Mouse (Mus musculus): ENCODE measurements around the gene Ucp3.

Ucp3 gene

DNA sequence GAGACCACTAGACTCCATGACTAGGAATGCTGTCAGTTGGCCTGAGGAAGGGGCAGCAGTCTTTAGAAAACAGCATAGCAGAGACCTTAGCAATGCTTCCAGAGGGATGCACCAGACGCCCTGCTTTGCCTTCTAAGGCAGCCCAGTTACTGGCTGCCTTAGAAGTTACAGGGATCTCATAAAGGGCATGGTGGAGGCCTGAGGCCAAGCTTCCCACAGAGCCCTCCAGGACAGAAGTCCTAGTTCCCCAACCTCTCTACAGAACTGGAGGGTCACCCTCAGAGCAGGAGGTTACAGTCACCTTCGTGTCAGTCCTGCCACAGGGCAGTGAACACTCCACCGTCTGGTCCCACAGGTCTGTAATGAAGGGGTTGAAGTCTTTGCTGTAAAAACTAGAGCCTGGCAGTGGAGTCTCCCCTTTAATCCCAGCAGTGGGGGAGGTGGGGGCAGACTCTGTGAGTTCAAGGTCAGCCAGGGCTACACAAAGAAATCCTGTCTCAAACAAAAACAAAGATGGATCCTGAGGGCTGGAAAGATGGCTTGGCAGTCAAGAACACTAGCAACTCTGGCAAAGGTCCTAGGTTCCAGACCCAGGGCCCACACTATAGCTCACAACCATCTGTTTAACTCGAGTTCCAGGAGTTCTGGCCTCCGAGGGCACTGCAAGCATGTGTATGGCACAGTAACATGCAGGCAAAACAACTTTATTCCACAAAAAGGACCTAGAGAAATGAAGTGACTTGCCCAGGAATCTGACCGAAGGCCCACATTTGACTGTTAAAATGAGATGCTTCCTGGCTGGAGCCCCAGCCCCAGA, 28.4 kb downstream of the Ucp3 start:
- no peak for DNase-seq (ENCODE audit: low spot score in 2 of 2)

DNA sequence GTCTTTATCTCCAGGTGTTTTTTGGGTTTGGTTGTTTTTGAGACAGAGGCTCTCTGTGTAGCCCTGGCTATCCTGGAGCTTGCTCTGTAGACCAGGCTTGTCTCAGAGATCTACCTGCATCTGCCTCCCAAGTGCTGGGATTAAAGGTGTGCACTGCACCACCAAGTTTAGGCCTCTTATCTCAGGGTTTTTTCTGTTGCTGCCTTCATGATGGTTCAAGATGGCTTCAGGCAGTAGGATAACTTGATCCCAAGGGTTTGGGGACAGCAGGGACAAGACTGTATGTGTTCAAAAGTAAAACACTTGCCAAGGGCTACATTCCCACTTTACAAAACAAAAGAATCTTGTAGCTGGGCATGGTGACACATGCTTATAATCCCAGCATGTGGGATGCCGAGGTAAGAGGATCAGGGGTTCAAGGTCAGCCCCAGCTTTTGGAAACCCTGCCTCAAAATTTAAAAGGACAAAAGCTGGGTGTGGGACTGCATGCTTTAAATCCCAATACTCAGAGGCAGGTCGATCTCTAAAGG, 29.1 kb downstream of the Ucp3 start:
- DNase-seq (ENCODE audit: low spot score in 2 of 2), result no peak

DNA sequence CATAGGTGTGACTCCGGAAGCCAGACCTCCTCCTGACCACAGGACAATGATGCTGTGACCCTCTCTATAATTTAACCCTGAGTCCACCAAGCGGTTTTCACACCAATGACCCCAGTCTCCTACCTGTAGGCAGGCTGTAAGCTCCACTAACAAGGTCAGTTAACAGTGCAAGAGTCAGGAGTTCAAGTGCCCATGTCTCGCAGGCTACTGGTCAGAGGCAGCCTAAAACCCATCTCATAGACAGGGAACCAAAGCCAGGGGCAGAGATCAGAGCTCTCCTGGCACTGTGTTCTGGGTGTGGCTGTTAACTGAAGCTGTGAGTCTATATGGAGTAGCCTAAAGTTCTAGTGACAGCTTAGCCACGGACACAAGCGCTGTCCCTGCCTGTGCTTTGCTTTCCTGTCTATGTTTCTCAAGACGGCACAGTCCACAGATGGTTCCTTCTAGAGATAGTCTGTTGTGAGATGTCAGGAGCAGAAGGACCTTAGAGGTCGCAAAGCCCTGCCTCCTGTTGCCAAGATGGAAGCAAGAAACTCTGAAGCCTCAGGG, 29.7 kb downstream of the Ucp3 start:
- no peak for DNase-seq (ENCODE audit: low spot score in 2 of 2)

DNA sequence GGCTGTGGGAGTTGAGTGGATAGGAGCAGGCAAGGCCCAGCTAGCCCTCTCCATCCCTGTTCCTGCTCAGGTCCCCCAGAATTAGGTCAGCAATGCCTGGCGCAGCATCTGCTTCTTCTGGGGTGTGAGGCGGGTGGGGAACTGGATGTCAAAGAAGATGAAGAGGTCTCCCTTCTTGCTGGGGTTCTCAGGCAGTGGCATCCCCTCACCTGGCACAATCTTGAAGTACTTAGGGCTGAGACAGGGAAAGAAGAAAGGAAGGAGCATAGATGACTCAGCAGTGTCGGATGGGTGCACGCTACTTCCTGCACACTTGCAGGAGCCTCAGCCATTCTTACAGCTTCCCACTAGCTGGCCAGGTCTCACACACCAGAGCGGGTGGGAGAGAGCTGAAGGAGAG, 30.3 kb downstream of the Ucp3 start:
- DNase-seq (ENCODE audit: low spot score in 2 of 2), result no peak

DNA sequence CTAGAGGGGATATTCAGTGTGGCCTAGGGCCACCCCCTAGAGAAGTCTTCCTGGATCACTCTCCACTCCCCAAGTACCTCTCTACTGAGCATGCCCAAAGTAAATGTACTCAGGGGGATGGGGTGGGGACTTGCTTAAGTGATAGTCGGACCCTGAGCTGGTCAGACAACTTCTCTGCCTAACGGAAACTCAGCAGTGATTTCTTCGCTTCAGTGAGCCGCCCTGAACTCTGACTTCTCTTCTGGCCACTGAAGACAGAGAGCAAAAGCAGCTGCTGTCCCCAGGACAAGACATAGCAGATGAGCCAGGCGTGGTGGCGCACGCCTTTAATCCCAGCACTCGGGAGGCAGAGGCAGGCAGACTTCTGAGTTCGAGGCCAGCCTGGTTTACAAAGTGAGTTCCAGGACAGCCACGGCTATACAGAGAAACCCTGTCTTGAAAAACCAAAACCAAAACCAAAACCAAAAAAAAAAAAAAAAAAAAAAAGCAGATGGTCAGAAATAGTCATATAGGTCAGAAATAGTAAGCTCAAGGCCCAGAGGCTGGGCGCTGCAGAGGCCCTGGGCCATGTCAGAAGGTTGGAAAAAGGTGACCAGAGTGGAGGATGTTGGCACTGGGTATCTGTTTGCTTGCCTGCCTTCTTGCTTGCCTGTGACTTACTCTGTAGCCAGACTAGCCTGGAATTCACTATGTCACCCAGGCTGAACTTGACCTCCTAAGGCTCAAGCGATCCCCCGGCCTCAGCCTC, 32.1 kb downstream of the Ucp3 start:
- no peak for DNase-seq (ENCODE audit: low spot score in 2 of 2)

DNA sequence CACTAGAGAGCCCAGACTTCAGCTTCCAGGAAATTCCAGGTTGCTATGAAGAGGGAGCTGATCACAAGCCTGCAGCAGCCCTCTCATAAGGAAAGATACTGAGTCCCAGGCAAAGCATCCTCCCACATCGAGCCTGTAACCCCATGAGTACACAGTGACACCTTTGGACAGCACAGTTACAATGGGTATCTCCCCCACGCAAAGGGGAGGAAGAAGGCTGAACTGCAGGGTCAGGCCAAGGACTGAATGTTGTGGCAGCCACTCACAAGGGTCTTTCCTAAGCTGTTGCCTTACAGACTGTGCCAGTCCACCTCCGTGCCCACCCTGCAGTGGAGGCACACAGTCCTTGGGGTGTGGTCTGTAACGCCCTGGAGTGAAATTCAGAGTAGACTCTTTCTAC, 33.7 kb downstream of the Ucp3 start:
- no peak for DNase-seq (ENCODE audit: low spot score in 2 of 2)

DNA sequence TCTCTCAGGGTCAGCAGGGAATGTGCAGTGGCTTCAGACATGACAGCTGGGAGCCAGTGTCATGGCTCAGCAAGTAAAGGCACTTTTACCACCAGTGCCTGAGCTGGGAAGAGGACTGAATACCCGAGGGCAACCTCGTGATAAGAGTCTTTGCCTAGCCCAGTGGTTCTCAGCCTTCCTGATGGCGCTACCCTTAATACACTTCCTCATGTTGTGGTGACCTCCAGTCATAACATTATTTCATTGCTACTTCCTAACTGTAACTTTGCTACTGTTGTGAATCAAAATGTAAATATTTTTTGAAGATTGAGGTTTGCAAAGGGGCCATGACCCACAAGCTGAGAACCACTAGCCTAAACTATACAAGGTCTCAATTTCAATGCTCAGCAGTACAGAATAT, 35.9 kb downstream of the Ucp3 start:
- no peak for DNase-seq (ENCODE audit: low spot score in 2 of 2)

DNA sequence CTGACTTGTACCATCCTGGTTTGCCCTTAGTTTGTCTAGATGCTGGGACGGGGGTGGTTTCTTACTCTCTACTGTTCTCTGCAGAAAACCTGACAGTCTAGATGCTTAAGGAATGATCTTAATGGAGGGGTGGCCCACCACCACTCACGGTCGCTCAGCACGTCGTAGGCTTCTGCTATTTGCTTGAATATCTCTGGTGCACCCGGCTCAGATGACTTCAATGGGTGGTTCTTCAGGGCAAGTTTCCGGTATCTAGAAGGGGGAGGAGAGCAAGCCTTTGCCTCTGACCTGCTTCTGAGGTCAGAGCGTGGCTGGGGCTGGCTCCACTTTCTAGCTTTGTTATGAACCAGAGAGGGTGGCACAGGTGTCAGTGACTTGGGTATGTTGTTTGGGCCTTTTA, 38.8 kb downstream of the Ucp3 start:
- no peak for DNase-seq (ENCODE audit: low spot score in 2 of 2)

DNA sequence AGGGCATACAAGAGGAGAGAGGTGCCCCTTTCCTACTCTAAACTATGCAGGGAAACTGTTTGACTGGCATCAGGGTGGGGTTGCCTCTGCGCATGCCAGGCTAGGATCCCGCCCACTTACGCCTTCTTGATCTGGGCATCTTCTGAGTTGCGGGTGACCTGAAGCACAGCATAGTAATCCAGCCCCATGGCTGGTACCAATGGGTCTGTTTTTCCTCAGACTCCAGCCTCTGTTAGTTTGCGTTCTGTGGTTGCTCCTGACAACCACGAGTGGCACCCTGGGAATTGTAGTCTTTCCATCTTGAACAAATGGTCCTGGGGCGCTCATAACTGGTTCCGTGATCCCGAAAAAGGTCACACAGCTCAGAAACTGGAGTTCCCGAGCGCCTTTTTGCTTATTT, 41.8 kb downstream of the Ucp3 start, which contains the start of gene Dnajb13:
Gene Dnajb13, minus strand, starts transcription at position 388 of the 400 bp plus-strand sequence.
- no peak for DNase-seq (ENCODE audit: low spot score in 2 of 2)

DNA sequence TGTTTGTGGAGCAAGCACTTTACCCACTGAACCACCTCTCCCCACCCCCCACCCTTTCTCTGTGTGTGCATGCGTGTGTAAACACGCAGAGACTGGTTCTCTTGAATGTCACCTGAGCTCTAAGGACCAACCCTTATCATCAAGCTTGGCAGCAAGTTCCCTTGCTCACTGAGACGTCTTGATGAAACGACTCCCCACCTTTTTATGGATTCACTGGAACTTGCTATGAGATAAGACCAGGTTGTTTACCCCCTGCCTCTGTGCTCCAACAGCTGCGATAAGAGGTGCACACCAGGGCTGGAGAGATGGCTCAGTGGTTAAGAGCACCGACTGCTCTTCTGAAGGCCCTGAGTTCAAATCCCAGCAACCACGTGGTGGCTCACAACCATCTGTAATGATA, 47.4 kb downstream of the Ucp3 start:
- no peak for DNase-seq (ENCODE audit: low spot score in 2 of 2)

DNA sequence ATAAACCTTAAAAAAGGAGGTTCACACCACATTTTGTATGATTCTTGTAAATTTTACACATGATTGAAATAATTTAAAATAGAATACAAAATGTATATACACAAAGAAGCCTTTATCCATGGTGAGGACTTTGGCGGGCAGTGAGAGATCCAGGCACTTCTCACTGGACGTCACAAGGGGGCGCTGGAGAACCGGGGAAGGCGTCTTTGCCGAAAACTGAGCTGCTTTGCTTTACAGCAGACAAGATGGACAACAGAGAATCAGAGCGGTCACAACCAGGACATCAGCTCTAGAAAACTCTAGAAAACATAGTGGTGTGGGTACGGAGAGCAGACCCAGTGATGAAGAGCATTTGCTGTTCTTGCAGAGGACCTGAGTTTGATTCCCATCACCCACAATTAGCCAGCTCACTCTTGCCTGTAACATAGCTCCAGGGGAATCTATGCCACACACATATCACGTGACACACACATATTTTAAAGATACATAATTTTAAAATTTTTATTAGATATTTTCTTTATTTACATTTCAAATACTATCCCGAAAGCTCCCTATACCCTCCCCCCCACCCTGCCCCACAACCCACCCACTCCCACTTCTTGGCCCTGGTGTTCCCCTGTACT, 48.0 kb downstream of the Ucp3 start:
- peak; percentile 69 to 83 for DNase-seq (ENCODE audit: low spot score in 2 of 2)

DNA sequence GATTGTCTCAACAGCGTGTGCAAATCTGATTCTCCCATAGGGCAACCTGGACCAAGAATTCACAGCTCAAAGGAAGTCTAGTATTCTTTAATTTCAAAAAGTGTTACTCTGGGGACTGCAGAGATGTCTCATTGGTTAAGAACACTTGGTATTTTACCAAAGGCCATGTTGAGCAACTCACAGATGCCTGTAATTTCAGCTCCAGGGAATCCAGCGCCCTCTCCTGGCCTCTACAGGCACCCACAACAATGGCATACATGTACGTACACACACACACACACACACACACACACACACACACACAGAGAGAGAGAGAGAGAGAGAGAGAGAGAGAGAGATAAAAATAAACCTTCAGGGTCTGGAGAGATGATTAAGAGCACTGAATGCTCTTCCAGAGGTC, 49.4 kb downstream of the Ucp3 start:
- no peak for DNase-seq (ENCODE audit: low spot score in 2 of 2)

DNA sequence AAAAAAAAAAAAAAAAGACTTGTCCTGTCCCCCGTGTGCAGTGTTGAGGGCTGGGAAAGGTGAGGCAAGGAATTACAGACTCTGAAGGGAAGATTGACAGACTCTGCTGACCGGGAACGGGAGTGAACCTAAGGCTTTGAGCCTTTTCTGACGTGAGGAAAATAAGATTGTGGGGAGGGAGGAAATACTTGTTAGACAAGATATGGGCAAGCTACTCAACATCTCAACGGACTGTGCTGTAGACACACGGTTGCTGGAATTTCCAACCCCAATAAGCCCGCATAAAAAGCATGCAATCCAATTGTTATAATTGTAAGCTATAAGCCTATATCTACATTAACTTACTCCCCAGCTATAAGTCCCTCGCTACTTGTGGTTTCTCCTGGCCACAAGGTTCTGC, 51.9 kb downstream of the Ucp3 start:
- DNase-seq (ENCODE audit: low spot score in 2 of 2), result no peak

DNA sequence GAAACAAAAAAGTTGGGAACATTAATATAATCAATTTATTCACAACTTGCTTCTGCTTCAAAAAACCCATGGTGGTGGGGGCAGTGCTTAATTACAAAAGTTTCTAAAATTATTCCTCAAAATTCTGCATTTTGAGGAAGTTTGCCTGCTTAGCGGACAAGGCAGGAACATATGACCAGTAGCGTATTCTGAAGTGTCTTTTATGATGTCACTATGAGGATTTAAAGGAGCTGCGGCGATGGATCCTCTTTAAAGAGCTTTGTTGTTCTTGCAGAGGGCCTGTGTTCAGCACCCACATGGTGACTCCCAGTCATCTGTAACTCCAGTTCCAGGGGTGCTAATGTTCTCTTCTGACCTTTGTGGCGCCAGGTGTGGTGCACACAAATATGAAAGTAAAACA, 58.0 kb downstream of the Ucp3 start:
- DNase-seq (ENCODE audit: low spot score in 2 of 2), result no peak

DNA sequence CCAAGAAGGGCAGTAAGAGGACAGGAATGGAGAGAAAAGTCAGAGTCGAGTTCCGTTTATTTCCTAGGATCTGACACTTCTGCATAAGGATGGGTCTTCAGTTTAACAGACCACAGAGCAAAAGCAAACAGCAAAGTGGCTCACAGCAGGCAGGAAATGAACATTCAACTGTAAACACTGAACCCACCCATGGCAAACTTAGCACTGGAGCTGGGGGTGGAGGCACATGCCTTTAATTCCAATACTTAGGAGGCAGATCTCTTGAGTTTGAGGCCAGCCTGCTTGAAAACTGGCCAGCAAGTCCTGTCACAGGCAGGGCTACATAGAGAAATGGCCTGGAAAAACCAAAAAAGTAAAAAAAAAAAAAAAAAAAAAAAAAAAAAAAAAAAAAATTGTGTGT, 60.7 kb downstream of the Ucp3 start:
- DNase-seq (ENCODE audit: low spot score in 2 of 2), result no peak

DNA sequence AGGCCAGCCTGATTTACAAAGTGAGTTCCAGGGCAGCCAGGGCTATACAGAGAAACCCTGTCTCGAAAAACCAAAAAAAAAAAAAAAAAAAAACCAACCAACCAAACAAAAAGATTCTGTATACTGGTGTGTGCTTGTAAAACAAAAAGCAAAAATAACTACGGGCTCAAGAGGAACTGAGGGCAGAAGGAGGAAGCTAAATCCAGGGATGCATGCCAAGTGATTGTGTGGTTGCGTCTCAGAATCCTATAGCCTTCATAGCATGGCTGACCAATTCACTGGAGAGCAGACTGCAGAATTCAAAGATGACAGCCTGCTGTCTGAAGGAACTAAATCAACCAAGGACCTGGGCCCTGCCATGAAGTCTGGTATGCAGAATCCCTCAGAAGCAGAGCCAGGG, 61.4 kb downstream of the Ucp3 start:
- DNase-seq (ENCODE audit: low spot score in 2 of 2), result no peak

DNA sequence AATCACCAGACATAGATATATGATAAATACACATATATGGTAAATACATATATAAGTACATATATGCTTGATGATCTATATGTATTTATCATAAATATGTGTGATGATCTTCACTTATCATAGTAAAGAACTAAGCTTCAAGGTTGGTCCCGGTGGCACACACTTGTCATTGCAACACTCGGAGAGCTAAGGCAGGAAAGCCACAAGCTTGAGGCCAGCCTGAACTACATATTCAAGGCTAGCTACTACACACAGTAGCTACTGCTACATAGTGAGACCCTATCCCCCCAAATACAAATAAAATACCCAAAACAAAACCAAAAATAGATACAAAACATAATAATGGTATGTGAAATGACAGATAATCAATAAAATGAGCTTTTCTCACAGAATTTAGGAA, 63.0 kb downstream of the Ucp3 start:
- no peak for DNase-seq (ENCODE audit: low spot score in 2 of 2)
